Mouse (Mus musculus): ENCODE results near the gene Plin1. TPM values are rescaled to one million over a fixed set of nuclear protein-coding genes. Genes with fewer than 3 reads are reported as not detected.

Gene Plin1
- total and polyA plus RNA-seq, 3 experiments = not detected

- Histone ChIP-seq H3K36me3 (replicated peaks in 1 of 2; ENCODE audit: control insufficient read depth in 1 of 2, insufficient read depth in 1 of 2, low read length in 1 of 2) (no peaks in the 10 kb centered on the region), H3K4me1 (ENCODE audit: control insufficient read depth in 1 of 2, insufficient read depth in 2 of 2) (no peaks in the 10 kb centered on the region), H3K27ac (ENCODE audit: insufficient read depth, low read depth) (no peak overlapping the region), H3K4me2 (ENCODE audit: insufficient read depth, low read depth, poor library complexity, severe bottlenecking) (no peak overlapping the region), H3K4me3 (replicated peaks in 1 of 3; ENCODE audit: low read depth in 2 of 3, low read length in 2 of 3, poor library complexity in 1 of 3) (no peak overlapping the region), H3K9me3 (replicated peaks; ENCODE audit: low read length) (no peaks in the 10 kb centered on the region), H3K27me3 (replicated peaks) (no peaks in the 10 kb centered on the region), H3K9ac (ENCODE audit: insufficient read depth, low read depth) (no peak overlapping the region), H3K79me2 (replicated peaks; ENCODE audit: control insufficient read depth, extremely low read depth, insufficient read depth, poor library complexity, severe bottlenecking) (no peaks in the 10 kb centered on the region)
- in situ Hi-C loops (cut with MboI; ENCODE audit: low pct_ligation_motif_present, low pct_unique_long_range_greater_than_20kb, low sequenced_read_pairs) (no loop called here), dilution Hi-C loops (cut with MboI; ENCODE audit: extremely low pct_ligation_motif_present, extremely low pct_unique_long_range_greater_than_20kb, low sequenced_read_pairs) (no loop called here)
- TF ChIP-seq NRF1 (IDR thresholded peaks at IDR 0.05; ENCODE audit: low read depth, low read length) = no peak
- TF ChIP-seq PAX5 (IDR thresholded peaks at IDR 0.05; ENCODE audit: low read length) = no peak
- TF ChIP-seq CHD1 (IDR thresholded peaks at IDR 0.05; ENCODE audit: low read depth, low read length) = no peak
- no peak for TF ChIP-seq CHD2 (IDR thresholded peaks at IDR 0.05; ENCODE audit: low read length)
- no peak for TF ChIP-seq ETS1 (conservative IDR thresholded peaks at IDR 0.05; ENCODE audit: low read depth, low read length)
- no peak for DNase-seq (ENCODE audit: extremely low read depth)
Observed at GRCm38 (mm10) chr7:79759766-79760165, 27.1 kb upstream of the Plin1 start.

GRCm38 (mm10) chr7:79758176-79758575 lies 25.5 kb upstream of the Plin1 start:
- Histone ChIP-seq H3K36me3 (replicated peaks in 1 of 2; ENCODE audit: control insufficient read depth in 1 of 2, insufficient read depth in 1 of 2, low read length in 1 of 2) (peaks cover 0 to 2% of the 10 kb centered on the region in 2 experiments), H3K4me3 (replicated peaks in 1 of 3; ENCODE audit: low read depth in 2 of 3, low read length in 2 of 3, poor library complexity in 1 of 3) (no peak overlapping the region), H3K27ac (ENCODE audit: insufficient read depth, low read depth) (no peak overlapping the region), H3K4me1 (ENCODE audit: control insufficient read depth in 1 of 2, insufficient read depth in 2 of 2) (no peaks in the 10 kb centered on the region), H3K9ac (ENCODE audit: insufficient read depth, low read depth) (no peak overlapping the region), H3K27me3 (replicated peaks) (no peaks in the 10 kb centered on the region), H3K9me3 (replicated peaks; ENCODE audit: low read length) (no peaks in the 10 kb centered on the region), H3K4me2 (ENCODE audit: insufficient read depth, low read depth, poor library complexity, severe bottlenecking) (no peak overlapping the region), H3K79me2 (replicated peaks; ENCODE audit: control insufficient read depth, extremely low read depth, insufficient read depth, poor library complexity, severe bottlenecking) (no peaks in the 10 kb centered on the region)
- in situ Hi-C loops (cut with MboI; ENCODE audit: low pct_ligation_motif_present, low pct_unique_long_range_greater_than_20kb, low sequenced_read_pairs) (no loop called here), dilution Hi-C loops (cut with MboI; ENCODE audit: extremely low pct_ligation_motif_present, extremely low pct_unique_long_range_greater_than_20kb, low sequenced_read_pairs) (no loop called here)
- TF ChIP-seq JUN (IDR thresholded peaks at IDR 0.05; ENCODE audit: insufficient read depth, low read depth, low read length) (no peak), HCFC1 (IDR thresholded peaks at IDR 0.05; ENCODE audit: low read depth, low read length) (no peak), SMC3 (IDR thresholded peaks at IDR 0.05; ENCODE audit: low read depth, low read length) (no peak), MAFK (IDR thresholded peaks at IDR 0.05; ENCODE audit: insufficient replicate concordance, low read length) (no peak), CHD2 (IDR thresholded peaks at IDR 0.05; ENCODE audit: low read length) (no peak), ZKSCAN1 (IDR thresholded peaks at IDR 0.05; ENCODE audit: borderline replicate concordance, low read depth, low read length) (no peak), E2F4 (IDR thresholded peaks at IDR 0.05; ENCODE audit: insufficient replicate concordance, low read depth, low read length) (no peak), PAX5 (IDR thresholded peaks at IDR 0.05; ENCODE audit: low read length) (no peak), IRF4 (IDR thresholded peaks at IDR 0.05; ENCODE audit: low read depth, low read length) (no peak), BHLHE40 (IDR thresholded peaks at IDR 0.05; ENCODE audit: low read depth, low read length) (no peak), POLR2A (IDR thresholded peaks at IDR 0.05; ENCODE audit: low read depth, low read length) (no peak), GABPA (IDR thresholded peaks at IDR 0.05; ENCODE audit: insufficient replicate concordance, low read depth, low read length) (no peak), ZNF384 (IDR thresholded peaks at IDR 0.05; ENCODE audit: low read depth, low read length) (no peak), ZMIZ1 (IDR thresholded peaks at IDR 0.05; ENCODE audit: low read depth, low read length) (no peak), CTCF (conservative IDR thresholded peaks at IDR 0.05 in 1 of 2, IDR thresholded peaks at IDR 0.05 in 1 of 2; ENCODE audit: low read depth in 2 of 2, low read length in 2 of 2) (no peak), KAT2A (IDR thresholded peaks at IDR 0.05; ENCODE audit: insufficient replicate concordance, low read length) (no peak), ELF1 (IDR thresholded peaks at IDR 0.05; ENCODE audit: low read depth, low read length) (no peak), RCOR1 (conservative IDR thresholded peaks at IDR 0.05; ENCODE audit: low read depth, low read length) (no peak), TBP (conservative IDR thresholded peaks at IDR 0.05; ENCODE audit: low read depth, low read length) (no peak)
- DNase-seq (ENCODE audit: extremely low read depth) = no peak
